Comparison of ENCODE assay signal across 7 mouse cellular contexts in the genomic region with DNA sequence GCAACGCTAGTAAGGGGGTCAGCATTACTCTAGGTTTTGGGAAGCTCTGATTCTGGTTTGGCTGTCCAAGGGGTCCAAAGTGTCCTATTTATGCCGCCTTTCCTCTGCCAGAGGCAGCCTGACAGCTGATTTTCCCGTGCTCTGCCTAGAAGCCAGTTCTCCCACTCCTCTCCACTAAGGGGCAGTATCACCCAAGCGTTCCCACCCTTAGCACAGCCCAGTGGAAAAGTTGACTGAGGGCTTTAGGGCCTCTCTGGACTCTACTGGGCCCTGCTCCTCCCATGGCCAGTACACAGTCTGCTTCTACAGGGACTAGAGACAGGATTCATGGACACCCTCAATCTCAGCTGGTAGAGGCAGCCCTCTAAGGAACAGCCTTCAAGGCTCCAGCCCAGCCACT. TPM values are rescaled to one million over a fixed set of nuclear protein-coding genes. Genes with fewer than 3 reads are reported as not detected.
DNase-seq lines count a peak whose midpoint lies in the region; ATAC-seq lines count a peak whose summit lies in the region.

No protein-coding gene starts in this region.

- H3K4me3 ChIP-seq in hindbrain, embryonic 15.5 days, result no peak overlapping the region
- H3K4me3 ChIP-seq in megakaryocyte, embryonic 14.5 days (replicated peaks), result peak overlapping the region; percentile 73

- no peak overlapping the region for H3K9ac ChIP-seq in hindbrain, embryonic 15.5 days

- no peak overlapping the region for H3K4me2 ChIP-seq in hindbrain, embryonic 15.5 days

- DNase-seq in adrenal gland, adult (ENCODE audit: inconsistent age in 2 of 2, low spot score in 1 of 2), result peak; percentile 71 to 88
- peak; percentile 73 to 82 for DNase-seq in cerebellum, postnatal 36 days
- DNase-seq in gastrocnemius, adult 8-10 months (ENCODE audit: low spot score in 2 of 2), result peak; percentile 30 to 45
- DNase-seq in left cerebral cortex, postnatal 14 days (ENCODE audit: low spot score in 2 of 2), result peak; percentile 67 to 77
- DNase-seq in right cerebral cortex, postnatal 25 days, result peak; percentile 64

- 2% methylated on average over 4 of the region's 4 CpGs for WGBS in hindbrain, embryonic 15.5 days

- peaks cover 42% of the 10 kb centered on the region for H3K4me1 ChIP-seq in hindbrain, embryonic 15.5 days (replicated peaks)
- peaks cover 99% of the 10 kb centered on the region for H3K4me1 ChIP-seq in megakaryocyte, embryonic 14.5 days

- no peak overlapping the region for H3K27ac ChIP-seq in hindbrain, embryonic 15.5 days (replicated peaks)

- peak; percentile 62 for ATAC-seq in hindbrain, embryonic 15.5 days (ENCODE audit: low FRiP score, low read depth)

- no peaks in the 10 kb centered on the region for H3K27me3 ChIP-seq in hindbrain, embryonic 15.5 days
- H3K27me3 ChIP-seq in megakaryocyte, embryonic 14.5 days (replicated peaks), result no peaks in the 10 kb centered on the region

- no peaks in the 10 kb centered on the region for H3K36me3 ChIP-seq in hindbrain, embryonic 15.5 days
- peaks cover 97% of the 10 kb centered on the region for H3K36me3 ChIP-seq in megakaryocyte, embryonic 14.5 days (replicated peaks; ENCODE audit: low read length)

- intact Hi-C loops in left cerebral cortex, postnatal 14 days (cut with DNase I), result loop anchor here (1.0 to 5.0 kb wide), 2 partner anchors 49 to 108 kb away; a partner anchor contains a TSS

- H3K9me3 ChIP-seq in hindbrain, embryonic 15.5 days, result no peaks in the 10 kb centered on the region
- H3K9me3 ChIP-seq in megakaryocyte, embryonic 14.5 days, result no peaks in the 10 kb centered on the region

RNA-seq across cellular contexts. Expression of a gene that starts 14.0 kb away (rescaled TPM):
- not detected for total RNA-seq in gastrocnemius, adult 8-10 months (2022)
- not detected in 2 replicates for polyA plus RNA-seq in hindbrain, embryonic 15.5 days (2015; fragmentation: Nextera tagmentation; extraction: Ambion mirVana)
- 1 to 10 TPM in 1 of 2 experiments, not detected in 1; 1.4 TPM for total RNA-seq in left cerebral cortex, postnatal 14 days (2021)
- 0.54 TPM in 1 of 2 replicates, not detected in the other for polyA plus RNA-seq in megakaryocyte, embryonic 14.5 days (2012; ENCODE audit: insufficient read depth, low replicate concordance)

RNA-seq across cellular contexts. Expression of a gene that starts 51.2 kb away (rescaled TPM):
- total RNA-seq in gastrocnemius, adult 8-10 months (2022), result under 1 TPM; 0.29 to 0.94 (median 0.41) TPM
- 42.6 and 45.4 TPM in 2 replicates for polyA plus RNA-seq in hindbrain, embryonic 15.5 days (2015; fragmentation: Nextera tagmentation; extraction: Ambion mirVana)
- 10 to 100 TPM; 44.8 to 46.8 TPM for total RNA-seq in left cerebral cortex, postnatal 14 days (2021)
- 10.6 and 40.8 TPM in 2 replicates for polyA plus RNA-seq in megakaryocyte, embryonic 14.5 days (2012; ENCODE audit: insufficient read depth, low replicate concordance)

Comparison
In these comparisons a context has a peak if more than half of its experiments do, and no peak if none do; other contexts are left out.
1. RNA of a gene that starts 51.2 kb away (total RNA-seq): 44.8 to 46.8 TPM in left cerebral cortex, postnatal 14 days; 0.29 to 0.94 TPM in gastrocnemius, adult 8-10 months; every median in the first group is over 10 times any median in the second.
2. Peak in every context shown above with its lines, with median percentiles within 50 percentile points of each other: DNase-seq.